Mouse (Mus musculus) C2C12 (cell line): ENCODE data around the gene Josd2.

Experiments used
- CEBPB ChIP-seq: IDR thresholded peaks from one replicate; pipeline ENCODE4 v1.6.1; 2011; ENCODE audit warnings: low read depth, mild to moderate bottlenecking, control low read depth, moderate library complexity
- CTCF ChIP-seq: IDR thresholded peaks from one replicate; pipeline ENCODE4 v1.5.1; 2011; ENCODE audit not compliant: control insufficient read depth, insufficient read depth, insufficient read length

DNA sequence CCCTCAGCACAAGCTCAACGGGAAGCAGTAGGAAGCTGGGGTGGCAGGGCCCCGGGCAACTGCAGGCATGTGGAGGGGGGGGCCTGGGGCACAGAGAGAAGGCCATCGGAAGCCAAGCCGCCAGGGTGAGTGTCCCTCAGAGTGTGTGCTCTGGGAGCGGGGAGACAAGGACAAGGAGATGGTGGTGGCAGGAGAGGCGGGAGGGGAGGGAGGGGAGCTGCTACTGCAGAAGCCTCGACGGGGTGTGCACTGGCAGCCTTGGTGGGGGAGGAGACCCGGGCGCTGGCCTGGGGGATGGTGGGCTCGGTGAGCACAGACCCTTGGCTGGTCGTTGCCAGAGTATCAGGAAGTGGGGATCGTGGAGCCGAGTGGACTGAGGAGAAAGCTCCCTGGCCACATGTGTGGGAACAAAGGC lies 25.4 kb upstream of the Josd2 start:
- TF ChIP-seq CTCF (no peak), CEBPB (no peak)
